Mouse (Mus musculus): ENCODE measurements around the gene D430042O09Rik. TPM values are rescaled to one million over a fixed set of nuclear protein-coding genes. Genes with fewer than 3 reads are reported as not detected.

D430042O09Rik gene
- polyA plus RNA-seq, 1 experiment = 17.9 TPM

GRCm38 (mm10) chr7:125873971-125874495, 166.3 kb downstream of the D430042O09Rik start:
- Histone ChIP-seq H3K27ac (ENCODE audit: insufficient read depth, low read length) (no peak overlapping the region), H3K4me3 (ENCODE audit: insufficient read depth, low read length) (no peak overlapping the region), H3K4me1 (ENCODE audit: control insufficient read depth, insufficient read depth, low read length) (peaks cover 4% of the 10 kb centered on the region)
- TF ChIP-seq POLR2A (IDR thresholded peaks at IDR 0.05; ENCODE audit: extremely low read depth, insufficient read depth, low read length) = no peak
- no peak for TF ChIP-seq CTCF (IDR thresholded peaks at IDR 0.05; ENCODE audit: extremely low read depth, insufficient read depth, low read length)

GRCm38 (mm10) chr7:125878040-125878439, 170.4 kb downstream of the D430042O09Rik start:
- TF ChIP-seq POLR2A (IDR thresholded peaks at IDR 0.05; ENCODE audit: extremely low read depth, insufficient read depth, low read length) (no peak), CTCF (IDR thresholded peaks at IDR 0.05; ENCODE audit: extremely low read depth, insufficient read depth, low read length) (no peak)
- H3K27ac ChIP-seq (ENCODE audit: insufficient read depth, low read length) = no peak overlapping the region
- no peaks in the 10 kb centered on the region for H3K4me1 ChIP-seq (ENCODE audit: control insufficient read depth, insufficient read depth, low read length)
- no peak overlapping the region for H3K4me3 ChIP-seq (ENCODE audit: insufficient read depth, low read length)

- H3K27ac ChIP-seq (ENCODE audit: insufficient read depth, low read length) = no peak overlapping the region
- H3K4me3 ChIP-seq (ENCODE audit: insufficient read depth, low read length) = no peak overlapping the region
- H3K4me1 ChIP-seq (ENCODE audit: control insufficient read depth, insufficient read depth, low read length) = peaks cover 6% of the 10 kb centered on the region
- TF ChIP-seq POLR2A (IDR thresholded peaks at IDR 0.05; ENCODE audit: extremely low read depth, insufficient read depth, low read length) (no peak), CTCF (IDR thresholded peaks at IDR 0.05; ENCODE audit: extremely low read depth, insufficient read depth, low read length) (no peak)
These were observed 175.5 kb downstream of the D430042O09Rik start for GRCm38 (mm10) chr7:125883232-125883631.

GRCm38 (mm10) chr7:125886116-125886680, 178.5 kb downstream of the D430042O09Rik start:
- H3K4me1 ChIP-seq (ENCODE audit: control insufficient read depth, insufficient read depth, low read length) = peaks cover 9% of the 10 kb centered on the region
- no peak overlapping the region for H3K27ac ChIP-seq (ENCODE audit: insufficient read depth, low read length)
- TF ChIP-seq CTCF (IDR thresholded peaks at IDR 0.05; ENCODE audit: extremely low read depth, insufficient read depth, low read length) = no peak
- H3K4me3 ChIP-seq (ENCODE audit: insufficient read depth, low read length) = no peak overlapping the region

- Histone ChIP-seq H3K4me3 (ENCODE audit: insufficient read depth, low read length) (no peak overlapping the region), H3K27ac (ENCODE audit: insufficient read depth, low read length) (no peak overlapping the region), H3K4me1 (ENCODE audit: control insufficient read depth, insufficient read depth, low read length) (peaks cover 9% of the 10 kb centered on the region)
- no peak for TF ChIP-seq CTCF (IDR thresholded peaks at IDR 0.05; ENCODE audit: extremely low read depth, insufficient read depth, low read length)
- TF ChIP-seq POLR2A (IDR thresholded peaks at IDR 0.05; ENCODE audit: extremely low read depth, insufficient read depth, low read length) = no peak
These were observed 179.4 kb downstream of the D430042O09Rik start for GRCm38 (mm10) chr7:125887124-125887523.

GRCm38 (mm10) chr7:125887761-125888160, 180.1 kb downstream of the D430042O09Rik start:
- no peak for TF ChIP-seq POLR2A (IDR thresholded peaks at IDR 0.05; ENCODE audit: extremely low read depth, insufficient read depth, low read length)
- no peak for TF ChIP-seq CTCF (IDR thresholded peaks at IDR 0.05; ENCODE audit: extremely low read depth, insufficient read depth, low read length)
- H3K4me3 ChIP-seq (ENCODE audit: insufficient read depth, low read length) = no peak overlapping the region
- H3K4me1 ChIP-seq (ENCODE audit: control insufficient read depth, insufficient read depth, low read length) = peaks cover 9% of the 10 kb centered on the region
- H3K27ac ChIP-seq (ENCODE audit: insufficient read depth, low read length) = peak overlapping the region; percentile 18; the same call in 1 of the 2 replicates

GRCm38 (mm10) chr7:125888373-125888772, 180.7 kb downstream of the D430042O09Rik start:
- Histone ChIP-seq H3K4me3 (ENCODE audit: insufficient read depth, low read length) (no peak overlapping the region), H3K4me1 (ENCODE audit: control insufficient read depth, insufficient read depth, low read length) (peaks cover 9% of the 10 kb centered on the region), H3K27ac (ENCODE audit: insufficient read depth, low read length) (peak overlapping the region; percentile 18; the same call in 1 of the 2 replicates)
- no peak for TF ChIP-seq CTCF (IDR thresholded peaks at IDR 0.05; ENCODE audit: extremely low read depth, insufficient read depth, low read length)
- TF ChIP-seq POLR2A (IDR thresholded peaks at IDR 0.05; ENCODE audit: extremely low read depth, insufficient read depth, low read length) = no peak

GRCm38 (mm10) chr7:125893621-125894020, 185.9 kb downstream of the D430042O09Rik start:
- TF ChIP-seq POLR2A (IDR thresholded peaks at IDR 0.05; ENCODE audit: extremely low read depth, insufficient read depth, low read length) (no peak), CTCF (IDR thresholded peaks at IDR 0.05; ENCODE audit: extremely low read depth, insufficient read depth, low read length) (no peak)
- H3K4me3 ChIP-seq (ENCODE audit: insufficient read depth, low read length) = no peak overlapping the region
- peaks cover 8% of the 10 kb centered on the region for H3K4me1 ChIP-seq (ENCODE audit: control insufficient read depth, insufficient read depth, low read length)
- H3K27ac ChIP-seq (ENCODE audit: insufficient read depth, low read length) = no peak overlapping the region

GRCm38 (mm10) chr7:125897059-125897458, 189.4 kb downstream of the D430042O09Rik start:
- no peak for TF ChIP-seq CTCF (IDR thresholded peaks at IDR 0.05; ENCODE audit: extremely low read depth, insufficient read depth, low read length)
- no peak for TF ChIP-seq POLR2A (IDR thresholded peaks at IDR 0.05; ENCODE audit: extremely low read depth, insufficient read depth, low read length)
- H3K27ac ChIP-seq (ENCODE audit: insufficient read depth, low read length) = no peak overlapping the region
- H3K4me3 ChIP-seq (ENCODE audit: insufficient read depth, low read length) = no peak overlapping the region
- peaks cover 12% of the 10 kb centered on the region for H3K4me1 ChIP-seq (ENCODE audit: control insufficient read depth, insufficient read depth, low read length)

GRCm38 (mm10) chr7:125899036-125899435, 191.3 kb downstream of the D430042O09Rik start:
- TF ChIP-seq CTCF (IDR thresholded peaks at IDR 0.05; ENCODE audit: extremely low read depth, insufficient read depth, low read length) = no peak
- no peak for TF ChIP-seq POLR2A (IDR thresholded peaks at IDR 0.05; ENCODE audit: extremely low read depth, insufficient read depth, low read length)
- no peak overlapping the region for H3K4me3 ChIP-seq (ENCODE audit: insufficient read depth, low read length)
- no peak overlapping the region for H3K27ac ChIP-seq (ENCODE audit: insufficient read depth, low read length)
- H3K4me1 ChIP-seq (ENCODE audit: control insufficient read depth, insufficient read depth, low read length) = peaks cover 12% of the 10 kb centered on the region

All from cortical plate, adult 2 months (tissue).